In the genomic region with DNA sequence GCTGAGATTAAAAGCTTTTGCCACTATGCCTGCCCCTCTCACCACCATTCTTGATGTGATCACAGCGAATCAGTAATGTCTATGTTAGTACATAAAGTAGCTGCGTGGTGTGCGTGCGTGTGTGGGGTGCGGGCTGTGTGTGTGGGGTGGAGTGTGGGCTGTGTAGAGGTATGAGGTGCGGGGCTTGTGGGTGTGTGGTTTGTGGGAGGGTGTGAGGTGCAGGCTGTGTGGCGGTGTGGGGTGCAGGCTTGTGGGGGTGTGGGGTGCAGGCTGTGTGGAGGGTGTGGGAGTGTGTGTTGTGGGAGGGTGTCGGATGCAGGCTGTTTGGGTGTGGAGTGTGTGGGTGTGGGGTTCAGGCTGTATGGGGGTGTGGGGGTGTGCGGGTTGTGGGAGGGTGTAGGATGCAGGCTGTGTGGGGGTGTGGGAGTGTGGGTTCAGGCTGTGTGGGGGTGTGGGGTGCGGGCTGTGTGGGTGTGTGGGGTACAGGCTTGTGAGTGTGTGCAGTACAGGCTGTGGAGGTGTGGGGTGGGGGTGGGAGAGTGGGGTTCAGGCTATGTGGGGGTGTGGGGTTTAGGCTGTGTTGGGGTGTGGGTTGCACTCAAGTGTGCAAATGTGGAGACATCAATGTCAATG, we compare ENCODE assay signal across 17 mouse cellular contexts. TPM values are rescaled to one million over a fixed set of nuclear protein-coding genes. Genes with fewer than 3 reads are reported as not detected.
DNase-seq lines count a peak whose midpoint lies in the region; ATAC-seq and TF ChIP-seq lines count a peak whose summit lies in the region.
"Had no signal": no experiment of that assay in that cellular context is flagged by ENCODE, and none has a peak within 500 bp of the region (broad histone marks: within the 10 kb centered on the region; RNA-seq: fewer than 3 reads in every experiment).

No protein-coding gene starts in this region.

- H3K36me3 ChIP-seq in intestine, embryonic 14.5 days (ENCODE audit: control insufficient read depth, insufficient read depth, low read length) = no peaks in the 10 kb centered on the region
- H3K36me3 ChIP-seq in intestine, postnatal 0 days (ENCODE audit: control insufficient read depth, insufficient read depth) = no peaks in the 10 kb centered on the region
- H3K36me3 ChIP-seq in neural tube, embryonic 12.5 days = no peaks in the 10 kb centered on the region
- H3K36me3 ChIP-seq in limb, embryonic 14.5 days (ENCODE audit: control insufficient read depth, insufficient read depth, low read length) = no peaks in the 10 kb centered on the region
- H3K36me3 ChIP-seq: neural tube, embryonic 13.5 days had no signal

- H3K4me1 ChIP-seq in intestine, embryonic 14.5 days (replicated peaks; ENCODE audit: control insufficient read depth, insufficient read depth, low read length) = no peaks in the 10 kb centered on the region
- H3K4me1 ChIP-seq in intestine, postnatal 0 days (replicated peaks; ENCODE audit: control insufficient read depth, insufficient read depth, low read length) = no peaks in the 10 kb centered on the region
- no peaks in the 10 kb centered on the region for H3K4me1 ChIP-seq in neural tube, embryonic 12.5 days
- peaks cover 11% of the 10 kb centered on the region for H3K4me1 ChIP-seq in limb, embryonic 14.5 days (ENCODE audit: control insufficient read depth, insufficient read depth, low read length)
- H3K4me1 ChIP-seq: neural tube, embryonic 13.5 days had no signal

- no peak overlapping the region for H3K27ac ChIP-seq in intestine, embryonic 14.5 days (ENCODE audit: low read depth)
- H3K27ac ChIP-seq in intestine, postnatal 0 days (ENCODE audit: low read depth, low read length) = no peak overlapping the region
- no peak overlapping the region for H3K27ac ChIP-seq in neural tube, embryonic 12.5 days
- H3K27ac ChIP-seq in limb, embryonic 14.5 days (replicated peaks; ENCODE audit: low read depth, low read length) = peak overlapping the region; percentile 52
- H3K27ac ChIP-seq: gastrocnemius, adult 2 months; neural tube, embryonic 13.5 days had no signal

- intact Hi-C loops in left cerebral cortex, postnatal 25 days (cut with DNase I) = no loop called here

- 90% methylated on average over 10 of the region's 10 CpGs for WGBS in intestine, embryonic 14.5 days
- WGBS in intestine, postnatal 0 days = 90% methylated on average over 10 of the region's 10 CpGs
- 93% methylated on average over 10 of the region's 10 CpGs for WGBS in neural tube, embryonic 12.5 days
- 86% methylated on average over 10 of the region's 10 CpGs for WGBS in limb, embryonic 14.5 days

- TF ChIP-seq CTCF in intestine, postnatal 0 days (IDR thresholded peaks at IDR 0.05; ENCODE audit: low read depth) = no peak

- no peak for TF ChIP-seq POLR2A in limb, embryonic 14.5 days (IDR thresholded peaks at IDR 0.05; ENCODE audit: borderline replicate concordance, extremely low read depth, insufficient read depth, insufficient read length)

- H3K4me3 ChIP-seq in intestine, embryonic 14.5 days (ENCODE audit: low read depth, low read length) = no peak overlapping the region
- H3K4me3 ChIP-seq in intestine, postnatal 0 days (ENCODE audit: low read depth, low read length) = no peak overlapping the region
- no peak overlapping the region for H3K4me3 ChIP-seq in neural tube, embryonic 12.5 days
- no peak overlapping the region for H3K4me3 ChIP-seq in limb, embryonic 14.5 days (replicated peaks; ENCODE audit: low read length)
- H3K4me3 ChIP-seq: erythroblast, embryonic 14.5 days; gastrocnemius, adult 2 months; neural tube, embryonic 13.5 days had no signal

- ATAC-seq in intestine, embryonic 14.5 days (replicated peaks; ENCODE audit: low FRiP score, low TSS enrichment, low read depth) = peak; percentile 47; the same call in 1 of the 2 replicates
- ATAC-seq in intestine, postnatal 0 days = no peak
- peak; percentile 50; the same call in 1 of the 2 replicates for ATAC-seq in neural tube, embryonic 12.5 days (ENCODE audit: low FRiP score, low read depth)
- ATAC-seq in limb, embryonic 14.5 days (ENCODE audit: low FRiP score, low read depth) = 0 out of 2 replicates have a peak, but pooled peaks have one; percentile 28
- ATAC-seq: CD4-positive, CD25-positive, alpha-beta regulatory T cell, adult 4 months; inflammation-experienced regulatory T-cells, adult 6 months; Patski had no signal

- no peak overlapping the region for H3K9ac ChIP-seq in intestine, embryonic 14.5 days (ENCODE audit: low read length)
- no peak overlapping the region for H3K9ac ChIP-seq in intestine, postnatal 0 days (ENCODE audit: low read depth, low read length)
- no peak overlapping the region for H3K9ac ChIP-seq in neural tube, embryonic 12.5 days
- no peak overlapping the region for H3K9ac ChIP-seq in limb, embryonic 14.5 days (ENCODE audit: low read depth, low read length, severe bottlenecking)
- H3K9ac ChIP-seq: neural tube, embryonic 13.5 days had no signal

- DNase-seq in intestine, embryonic 14.5 days (ENCODE audit: low spot score) = no peak
- DNase-seq in neural tube, embryonic 10.5 days (ENCODE audit: extremely low spot score, low spot score) = no peak
- DNase-seq in limb, embryonic 14.5 days (ENCODE audit: low spot score) = no peak
- no peak for DNase-seq in left cerebral cortex, postnatal 25 days (ENCODE audit: low spot score in 2 of 2)
- no peak for DNase-seq in urinary bladder, postnatal 4 days (ENCODE audit: low spot score in 2 of 2)
- DNase-seq: adrenal gland, adult 8-10 months; cerebellum, postnatal 36 days; gastrocnemius, adult 2 months; lung, postnatal 36 days; thymus, postnatal 4 days had no signal

- no peak overlapping the region for H3K4me2 ChIP-seq in intestine, embryonic 14.5 days (ENCODE audit: low read length)
- H3K4me2 ChIP-seq in intestine, postnatal 0 days (replicated peaks; ENCODE audit: low read depth) = no peak overlapping the region
- H3K4me2 ChIP-seq in neural tube, embryonic 12.5 days (replicated peaks) = no peak overlapping the region
- H3K4me2 ChIP-seq in limb, embryonic 14.5 days (replicated peaks; ENCODE audit: low read depth, low read length, severe bottlenecking) = no peak overlapping the region
- H3K4me2 ChIP-seq: neural tube, embryonic 13.5 days had no signal

- H3K27me3 ChIP-seq in intestine, embryonic 14.5 days (replicated peaks; ENCODE audit: control insufficient read depth, insufficient read depth, low read length) = no peaks in the 10 kb centered on the region
- H3K27me3 ChIP-seq in intestine, postnatal 0 days (replicated peaks; ENCODE audit: control insufficient read depth, insufficient read depth, low read length) = no peaks in the 10 kb centered on the region
- H3K27me3 ChIP-seq in neural tube, embryonic 12.5 days (replicated peaks) = no peaks in the 10 kb centered on the region
- no peaks in the 10 kb centered on the region for H3K27me3 ChIP-seq in limb, embryonic 14.5 days (ENCODE audit: control insufficient read depth, insufficient read depth, low read length)
- H3K27me3 ChIP-seq: neural tube, embryonic 13.5 days; Patski had no signal

- H3K9me3 ChIP-seq in intestine, embryonic 14.5 days (ENCODE audit: control insufficient read depth, low read length) = 0 out of 2 replicates have a peak, but pooled peaks cover 4% of the 10 kb centered on the region
- 0 out of 2 replicates have a peak, but pooled peaks cover 4% of the 10 kb centered on the region for H3K9me3 ChIP-seq in intestine, postnatal 0 days (ENCODE audit: control insufficient read depth)
- peaks cover 5% of the 10 kb centered on the region; the same call in 1 of the 2 replicates for H3K9me3 ChIP-seq in neural tube, embryonic 12.5 days
- peaks cover 4% of the 10 kb centered on the region; the same call in 1 of the 2 replicates for H3K9me3 ChIP-seq in limb, embryonic 14.5 days (ENCODE audit: control insufficient read depth, low read length)

RNA-seq across cellular contexts. Expression of gene Prdm2, which starts 19.1 kb away (rescaled TPM):
- polyA plus RNA-seq in intestine, embryonic 14.5 days (2014; fragmentation: Nextera tagmentation; extraction: Ambion mirVana) = 12.4 and 12.5 TPM in 2 replicates
- polyA plus RNA-seq in intestine, postnatal 0 days (2015; fragmentation: Nextera tagmentation; extraction: Ambion mirVana) = 4.0 and 4.6 TPM in 2 replicates
- 19.0 and 20.0 TPM in 2 replicates for polyA plus RNA-seq in neural tube, embryonic 12.5 days (2016; fragmentation: Nextera tagmentation; extraction: Ambion mirVana)
- polyA plus RNA-seq in limb, embryonic 14.5 days (2012; rRNA removed) = 26.2 and 28.8 TPM in 2 replicates
- polyA plus RNA-seq in limb, embryonic 14.5 days (2014; fragmentation: Nextera tagmentation; extraction: Ambion mirVana) = 14.2 and 17.2 TPM in 2 replicates
- total RNA-seq in left cerebral cortex, postnatal 25 days (2021) = 10 to 100 TPM; 39.7 to 42.3 TPM
